Mouse (Mus musculus): ENCODE measurements around the gene Snx3. TPM values are rescaled to one million over a fixed set of nuclear protein-coding genes. Genes with fewer than 3 reads are reported as not detected.

Gene Snx3
- polyA plus RNA-seq, 1 experiment from 2014 or later = 240 TPM

DNA sequence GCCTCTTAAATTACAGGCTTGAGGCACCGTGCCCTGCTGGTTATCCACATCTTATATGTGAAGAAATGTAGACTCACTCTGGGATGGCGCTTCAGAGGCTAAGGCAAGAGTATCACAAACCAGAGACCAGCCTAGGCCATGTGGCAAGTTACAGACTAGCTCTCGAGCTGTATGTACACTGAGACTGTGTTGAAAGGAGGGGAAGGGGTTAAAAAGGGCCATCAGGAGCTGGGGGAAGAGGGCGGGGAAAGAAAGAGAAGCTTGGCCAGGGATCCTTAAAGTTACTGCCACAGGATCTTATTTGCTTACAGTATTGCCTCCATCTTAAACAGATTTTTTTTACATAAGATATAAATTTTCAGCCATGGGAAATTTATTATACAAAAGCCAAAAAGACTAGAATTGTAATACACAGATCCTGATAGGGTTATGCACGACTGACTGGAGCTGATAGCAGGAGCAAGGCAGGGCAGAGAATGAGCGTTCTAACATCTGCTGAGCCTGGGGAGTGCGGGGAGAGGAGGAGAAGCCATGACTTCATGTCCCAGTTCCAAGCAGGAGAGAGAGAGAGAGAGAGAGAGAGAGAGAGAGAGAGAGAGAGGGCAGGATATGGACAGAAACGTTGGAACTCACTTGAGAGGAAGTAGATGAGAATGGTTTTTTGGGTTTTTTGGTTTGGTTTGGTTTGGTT lies 13.1 kb upstream of the Snx3 start:
- 32% methylated on average over 8 of the region's 8 CpGs for WGBS
- Histone ChIP-seq H3K4me1 (peaks cover 7% of the 10 kb centered on the region), H3K27ac (peak overlapping the region; percentile 39; the same call in 1 of the 2 replicates), H3K36me3 (no peaks in the 10 kb centered on the region), H3K9me3 (replicated peaks) (no peaks in the 10 kb centered on the region), H3K4me3 (no peak overlapping the region), H3K27me3 (ENCODE audit: low read depth, poor library complexity, severe bottlenecking) (no peaks in the 10 kb centered on the region)
- DNase-seq (ENCODE audit: low spot score) = no peak

DNA sequence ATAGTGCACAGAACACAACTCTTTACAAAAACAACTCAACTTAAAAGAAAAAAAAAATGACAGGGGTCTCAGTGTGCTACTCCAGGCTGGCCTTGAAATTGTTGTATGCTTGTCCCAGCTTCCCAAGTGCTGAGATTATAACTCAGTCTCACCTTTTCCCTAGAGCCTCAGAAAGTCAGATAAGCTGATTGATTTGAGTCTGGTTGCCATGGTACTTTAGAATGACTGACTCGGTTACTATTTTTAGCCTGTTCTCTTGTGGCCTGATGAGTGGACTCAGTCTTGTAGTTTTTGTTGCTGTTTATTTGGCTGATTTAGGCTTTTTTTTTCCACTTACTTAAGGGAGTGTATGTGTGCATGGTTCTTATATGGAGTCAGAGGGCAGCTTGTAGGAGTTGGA lies 10.7 kb upstream of the Snx3 start:
- no peak overlapping the region for H3K27ac ChIP-seq
- no peaks in the 10 kb centered on the region for H3K27me3 ChIP-seq (ENCODE audit: low read depth, poor library complexity, severe bottlenecking)
- H3K9me3 ChIP-seq (replicated peaks) = no peaks in the 10 kb centered on the region
- no peaks in the 10 kb centered on the region for H3K36me3 ChIP-seq
- no peak overlapping the region for H3K4me3 ChIP-seq
- H3K4me1 ChIP-seq = peaks cover 7% of the 10 kb centered on the region
- WGBS = 79% methylated on average over 1 of the region's 1 CpGs
- DNase-seq (ENCODE audit: low spot score) = no peak

DNA sequence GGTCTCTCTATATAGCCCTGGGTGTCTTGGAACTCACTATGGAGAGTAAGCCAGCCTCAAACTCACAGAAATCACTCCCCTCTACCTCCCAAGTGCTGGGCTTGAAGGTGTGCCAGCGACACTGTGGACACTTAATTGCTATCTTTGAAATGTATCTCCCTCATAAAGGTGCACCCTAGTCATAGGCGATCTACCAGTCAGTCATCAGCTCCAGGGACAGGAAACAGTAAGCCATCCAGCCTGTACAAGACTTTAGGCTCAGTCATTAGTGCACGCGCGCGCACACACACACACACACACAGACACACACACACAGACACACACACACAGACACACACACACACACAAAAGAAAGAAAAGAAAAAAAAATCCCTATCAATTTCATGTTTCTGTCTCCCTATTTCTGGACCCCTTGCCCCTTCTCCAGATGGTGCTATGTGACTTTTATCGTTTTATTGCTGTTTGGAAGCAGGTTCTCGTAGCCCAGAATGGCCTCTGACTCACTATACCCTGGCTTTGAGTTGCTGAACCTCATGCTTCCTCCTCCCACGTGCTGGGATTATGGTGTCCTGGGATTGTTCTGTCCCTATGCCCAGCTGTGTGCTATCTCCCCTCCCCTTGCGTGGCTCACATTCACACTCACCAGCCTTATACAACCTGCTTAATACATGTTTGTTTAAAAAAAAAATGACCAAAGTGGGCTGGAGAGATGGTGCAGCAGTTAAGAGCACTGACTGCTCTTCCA lies 9.6 kb upstream of the Snx3 start:
- H3K36me3 ChIP-seq = no peaks in the 10 kb centered on the region
- peaks cover 7% of the 10 kb centered on the region for H3K4me1 ChIP-seq
- no peaks in the 10 kb centered on the region for H3K9me3 ChIP-seq (replicated peaks)
- no peaks in the 10 kb centered on the region for H3K27me3 ChIP-seq (ENCODE audit: low read depth, poor library complexity, severe bottlenecking)
- H3K4me3 ChIP-seq = no peak overlapping the region
- 83% methylated on average over 10 of the region's 10 CpGs for WGBS
- no peak overlapping the region for H3K27ac ChIP-seq
- no peak for DNase-seq (ENCODE audit: low spot score)

DNA sequence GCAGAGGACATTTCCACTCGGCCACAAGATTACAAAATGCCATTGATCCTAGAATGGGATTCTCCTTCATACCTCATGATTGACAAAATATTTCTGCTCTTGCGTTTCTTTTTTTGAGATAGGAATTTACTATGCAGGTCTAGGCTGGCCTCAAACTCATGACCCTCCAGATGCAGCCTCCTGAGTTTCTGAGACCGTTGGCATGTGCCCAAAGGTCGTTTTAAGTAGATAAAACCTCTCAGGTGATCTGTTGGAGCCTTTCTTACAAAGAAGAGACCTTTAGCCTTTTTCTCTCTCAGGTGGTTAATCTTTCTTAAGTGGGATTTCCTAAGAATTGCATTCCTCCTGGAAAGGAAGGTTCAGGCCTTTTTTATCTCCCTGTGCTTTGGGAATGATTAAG lies 8.8 kb upstream of the Snx3 start:
- Histone ChIP-seq H3K36me3 (no peaks in the 10 kb centered on the region), H3K9me3 (replicated peaks) (no peaks in the 10 kb centered on the region), H3K27me3 (ENCODE audit: low read depth, poor library complexity, severe bottlenecking) (no peaks in the 10 kb centered on the region), H3K4me3 (no peak overlapping the region), H3K4me1 (peaks cover 7% of the 10 kb centered on the region), H3K27ac (no peak overlapping the region)
- no peak for DNase-seq (ENCODE audit: low spot score)
- 65% methylated on average over 4 of the region's 4 CpGs for WGBS

DNA sequence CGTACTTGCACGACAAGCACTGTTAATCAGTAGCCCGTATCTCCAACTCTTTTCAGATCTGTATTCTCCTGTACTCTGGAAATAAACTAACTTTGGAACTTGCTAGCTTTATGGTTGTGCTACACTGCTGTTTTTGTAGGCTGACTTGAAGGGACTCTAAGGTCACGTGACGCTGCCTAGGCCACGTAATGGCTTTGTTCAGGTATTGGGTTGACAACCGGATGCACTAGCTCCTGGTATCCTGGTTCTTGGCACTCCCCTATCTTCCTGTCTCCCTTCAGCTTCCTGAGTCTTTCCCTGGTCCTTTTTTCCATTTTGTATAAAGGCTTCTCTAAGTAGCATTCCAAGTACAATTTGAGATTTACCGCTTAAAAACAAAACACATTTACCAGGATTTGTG lies 1.2 kb upstream of the Snx3 start:
- Histone ChIP-seq H3K27ac (peak overlapping the region; percentile 97; the same call in 1 of the 2 replicates), H3K27me3 (ENCODE audit: low read depth, poor library complexity, severe bottlenecking) (no peaks in the 10 kb centered on the region), H3K4me3 (no peak overlapping the region), H3K4me1 (peaks cover 12% of the 10 kb centered on the region), H3K36me3 (peaks cover 8% of the 10 kb centered on the region), H3K9me3 (replicated peaks) (no peaks in the 10 kb centered on the region)
- WGBS = 95% methylated on average over 8 of the region's 8 CpGs
- no peak for DNase-seq (ENCODE audit: low spot score)

DNA sequence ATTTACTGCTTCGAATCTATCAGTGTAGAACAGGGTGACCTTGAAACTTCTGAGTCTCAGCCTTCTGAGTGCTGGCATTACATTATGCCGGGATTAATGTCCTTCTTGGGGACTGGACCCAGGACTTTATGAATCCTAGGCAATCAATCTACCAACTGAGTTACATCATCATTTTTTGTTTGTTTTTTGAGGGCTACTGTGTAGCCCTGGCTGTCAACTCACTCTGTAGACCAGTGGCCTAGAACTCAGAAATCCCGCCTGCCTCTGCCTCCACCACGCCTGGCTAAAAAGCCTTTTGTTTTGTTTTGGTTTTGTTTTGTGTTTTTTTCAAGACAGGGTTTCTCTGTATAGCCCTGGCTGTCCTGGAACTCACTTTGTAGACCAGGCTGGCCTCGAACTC lies 669 bp upstream of the Snx3 start:
- Histone ChIP-seq H3K9me3 (replicated peaks) (no peaks in the 10 kb centered on the region), H3K36me3 (peaks cover 11% of the 10 kb centered on the region), H3K27me3 (ENCODE audit: low read depth, poor library complexity, severe bottlenecking) (no peaks in the 10 kb centered on the region), H3K27ac (peak overlapping the region; percentile 97), H3K4me3 (peak overlapping the region; percentile 97), H3K4me1 (peaks cover 12% of the 10 kb centered on the region)
- no peak for DNase-seq (ENCODE audit: low spot score)
- WGBS = 85% methylated on average over 5 of the region's 5 CpGs

DNA sequence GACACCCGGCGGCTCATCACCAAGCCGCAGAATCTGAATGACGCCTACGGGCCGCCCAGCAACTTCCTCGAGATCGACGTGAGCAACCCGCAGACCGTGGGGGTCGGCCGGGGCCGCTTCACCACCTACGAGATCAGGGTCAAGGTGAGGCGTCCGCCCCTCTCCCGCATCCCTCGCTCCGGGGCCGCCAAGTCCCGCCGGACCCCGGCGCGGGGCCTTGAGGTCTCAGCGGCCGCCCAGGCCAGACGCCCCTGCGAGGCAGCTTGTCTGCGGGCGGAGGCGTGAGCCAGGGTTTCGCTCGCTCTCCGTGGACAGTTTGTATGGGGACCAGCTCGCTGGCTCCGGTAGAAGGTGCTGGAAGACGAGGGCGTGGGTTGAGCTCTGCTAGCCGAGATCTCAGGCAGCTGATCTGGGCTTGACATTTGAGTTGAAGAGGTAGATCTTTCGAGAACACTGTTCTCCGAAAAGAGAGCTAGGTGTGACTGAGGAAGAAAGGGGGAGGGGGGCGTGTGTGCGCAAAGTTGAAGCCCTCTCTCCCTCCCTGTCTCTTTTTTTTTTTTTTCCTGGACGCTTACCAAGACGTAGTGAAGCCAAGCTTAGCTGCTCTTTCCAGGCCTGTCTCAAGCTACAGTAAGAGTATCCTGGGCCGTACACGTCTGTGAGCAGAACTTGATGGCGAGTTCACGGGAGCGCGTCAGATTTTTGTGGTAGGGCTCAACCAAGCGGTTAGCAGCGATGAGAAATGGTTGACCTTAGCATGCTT lies 700 bp downstream of the Snx3 start:
- Histone ChIP-seq H3K36me3 (peaks cover 15% of the 10 kb centered on the region), H3K9me3 (replicated peaks) (no peaks in the 10 kb centered on the region), H3K27ac (peak overlapping the region; percentile 97), H3K4me1 (peaks cover 12% of the 10 kb centered on the region), H3K4me3 (peak overlapping the region; percentile 97), H3K27me3 (ENCODE audit: low read depth, poor library complexity, severe bottlenecking) (no peaks in the 10 kb centered on the region)
- WGBS = under 1% methylated on average over 55 of the region's 55 CpGs
- peak; percentile 71 for DNase-seq (ENCODE audit: low spot score)

DNA sequence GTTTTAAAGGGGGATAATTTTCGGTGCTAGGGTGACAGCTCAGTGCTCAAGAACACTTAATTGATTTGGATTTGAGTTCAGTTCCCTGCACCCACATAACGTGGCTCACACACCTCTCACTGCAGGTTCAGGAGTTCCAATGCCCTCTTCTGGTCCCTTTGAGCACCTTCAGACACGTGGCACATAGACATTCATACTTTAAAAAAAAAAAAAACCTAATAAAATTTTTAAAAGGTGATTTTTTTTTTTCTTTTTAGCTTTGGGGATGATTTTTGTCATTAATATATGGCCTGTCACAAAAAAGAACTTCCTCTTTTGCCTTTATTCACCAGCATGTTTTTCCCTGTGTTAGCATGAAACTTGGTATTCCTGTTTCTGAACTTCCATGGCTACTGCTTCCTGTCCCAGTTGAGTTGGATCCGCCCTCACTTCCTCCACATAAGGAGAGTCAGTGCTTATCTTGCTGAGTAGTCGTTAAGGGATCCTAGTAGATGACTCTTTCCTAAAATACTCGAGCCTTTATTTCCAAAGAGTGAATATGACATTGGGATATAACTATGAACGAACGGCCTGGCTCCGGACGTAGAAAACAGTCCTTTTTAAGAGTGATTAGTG lies 2.4 kb downstream of the Snx3 start:
- 91% methylated on average over 10 of the region's 10 CpGs for WGBS
- Histone ChIP-seq H3K4me3 (no peak overlapping the region), H3K4me1 (peaks cover 12% of the 10 kb centered on the region), H3K36me3 (peaks cover 30% of the 10 kb centered on the region), H3K27me3 (ENCODE audit: low read depth, poor library complexity, severe bottlenecking) (no peaks in the 10 kb centered on the region), H3K27ac (no peak overlapping the region), H3K9me3 (replicated peaks) (no peaks in the 10 kb centered on the region)
- DNase-seq (ENCODE audit: low spot score) = no peak

DNA sequence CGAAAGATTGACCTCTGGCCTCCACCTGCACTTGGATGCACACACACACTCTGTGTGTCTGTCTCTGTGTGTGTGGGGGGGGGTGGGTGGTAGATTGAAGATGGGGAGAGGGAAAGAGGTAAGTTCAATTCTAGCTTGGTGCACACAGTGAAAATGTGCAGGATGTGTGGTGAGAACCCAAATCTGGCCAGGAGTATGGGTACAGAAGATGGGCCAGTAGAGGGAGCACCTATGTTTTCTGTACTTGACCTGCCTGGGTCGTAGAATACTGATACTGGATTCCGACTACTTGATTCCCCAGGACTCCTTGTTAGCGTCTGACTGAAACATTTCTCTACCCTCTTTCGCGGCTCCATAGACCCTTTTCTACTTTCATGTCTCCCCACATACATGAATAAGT lies 8.3 kb downstream of the Snx3 start:
- Histone ChIP-seq H3K4me3 (no peak overlapping the region), H3K4me1 (no peaks in the 10 kb centered on the region), H3K36me3 (peaks cover 47% of the 10 kb centered on the region), H3K27ac (no peak overlapping the region), H3K27me3 (ENCODE audit: low read depth, poor library complexity, severe bottlenecking) (no peaks in the 10 kb centered on the region), H3K9me3 (replicated peaks) (no peaks in the 10 kb centered on the region)
- no peak for DNase-seq (ENCODE audit: low spot score)
- WGBS = 89% methylated on average over 6 of the region's 6 CpGs

DNA sequence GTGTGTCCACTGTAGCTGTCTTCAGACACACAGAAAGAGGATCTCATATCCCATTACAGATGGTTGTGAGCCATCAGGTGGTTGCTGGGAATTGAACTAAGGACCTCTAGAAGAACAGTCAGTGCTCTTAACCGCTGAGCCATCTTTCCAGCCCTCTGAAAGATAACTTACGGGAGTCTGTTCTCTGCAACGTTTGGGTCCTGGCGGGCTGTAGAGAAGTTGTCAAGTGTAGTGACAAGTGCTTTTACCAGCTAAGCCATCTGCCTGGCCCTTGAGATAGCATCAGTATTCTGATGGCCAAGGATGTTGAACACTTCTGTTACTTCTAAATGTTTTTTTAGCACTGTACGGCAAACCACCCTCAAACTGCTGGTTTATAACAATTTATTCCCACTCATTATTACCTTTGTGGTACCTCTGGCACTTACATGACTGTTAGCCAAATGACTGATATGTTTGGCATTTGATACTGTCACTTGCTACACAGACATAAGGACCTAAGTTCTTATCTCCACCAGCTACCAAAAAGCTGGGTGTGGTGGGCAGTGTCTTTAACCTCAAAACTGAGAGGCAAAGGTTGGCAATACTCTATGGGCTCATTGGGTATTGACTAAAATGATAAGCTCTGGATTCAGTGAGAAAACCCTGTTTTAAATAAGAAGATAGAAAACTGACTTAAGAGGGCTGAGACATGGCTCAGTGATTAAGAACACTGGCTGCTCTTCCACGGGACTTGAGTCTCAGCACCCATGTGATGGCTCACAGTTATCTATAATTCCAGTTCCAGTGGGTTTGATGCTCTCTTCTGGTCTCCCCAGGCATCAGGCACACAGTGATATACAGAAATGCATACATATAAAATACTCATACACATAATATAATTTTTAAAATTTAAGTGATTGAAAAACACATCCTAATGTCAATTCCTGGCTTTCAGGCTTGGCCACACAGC lies 9.6 kb downstream of the Snx3 start:
- Histone ChIP-seq H3K4me3 (no peak overlapping the region), H3K9me3 (replicated peaks) (no peaks in the 10 kb centered on the region), H3K27ac (no peak overlapping the region), H3K27me3 (ENCODE audit: low read depth, poor library complexity, severe bottlenecking) (no peaks in the 10 kb centered on the region), H3K36me3 (peaks cover 44% of the 10 kb centered on the region), H3K4me1 (no peaks in the 10 kb centered on the region)
- DNase-seq (ENCODE audit: low spot score) = no peak
- WGBS = 91% methylated on average over 6 of the region's 6 CpGs

DNA sequence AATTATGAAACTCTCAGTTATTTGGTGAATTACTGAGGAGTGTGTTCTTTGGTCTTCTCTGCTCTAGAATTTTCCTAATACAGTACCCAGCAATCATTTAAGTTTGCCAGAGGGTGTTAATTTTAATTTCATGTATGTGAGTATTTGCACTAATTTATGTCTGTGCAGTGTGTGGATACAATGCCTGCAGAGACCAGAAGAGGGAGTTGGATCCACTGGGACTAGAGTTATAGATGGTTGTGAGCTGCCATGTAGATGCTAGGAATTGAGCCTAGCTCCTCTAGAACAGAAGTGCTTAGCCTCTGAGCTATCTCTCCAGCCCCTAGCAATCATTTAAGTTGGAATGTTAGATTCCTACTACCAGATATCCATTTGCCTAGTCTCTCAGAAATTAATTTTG lies 12.3 kb downstream of the Snx3 start:
- Histone ChIP-seq H3K27me3 (ENCODE audit: low read depth, poor library complexity, severe bottlenecking) (no peaks in the 10 kb centered on the region), H3K9me3 (replicated peaks) (no peaks in the 10 kb centered on the region), H3K27ac (no peak overlapping the region), H3K4me1 (no peaks in the 10 kb centered on the region), H3K36me3 (peaks cover 27% of the 10 kb centered on the region), H3K4me3 (no peak overlapping the region)
- no peak for DNase-seq (ENCODE audit: low spot score)

DNA sequence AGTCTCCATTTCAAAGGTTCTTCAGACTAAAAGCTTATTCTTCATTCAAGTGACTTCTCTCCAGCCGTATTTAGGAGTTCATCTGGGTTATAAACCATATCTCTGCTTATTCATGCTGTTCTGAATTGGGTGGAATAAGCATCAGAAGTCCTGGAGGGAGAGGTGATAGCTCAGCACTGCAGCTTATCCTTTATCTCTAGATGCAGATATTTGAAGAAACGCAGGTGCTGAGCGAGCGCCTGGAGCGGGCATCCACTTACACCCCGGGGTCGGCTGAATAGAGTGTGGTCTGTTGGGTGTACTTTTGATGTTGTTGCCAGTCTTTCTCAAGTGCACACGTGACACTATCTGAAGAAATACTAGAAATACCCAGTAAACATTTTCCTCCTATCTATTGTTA lies 16.5 kb downstream of the Snx3 start:
- WGBS = 91% methylated on average over 8 of the region's 8 CpGs
- no peak for DNase-seq (ENCODE audit: low spot score)

More for the DNA sequence above, 16.5 kb downstream of the Snx3 start:
- no peak overlapping the region for H3K4me3 ChIP-seq
- no peaks in the 10 kb centered on the region; the same call in 1 of the 2 replicates for H3K4me1 ChIP-seq
- H3K36me3 ChIP-seq = 0 out of 2 replicates have a peak, but pooled peaks cover 4% of the 10 kb centered on the region
- no peaks in the 10 kb centered on the region for H3K9me3 ChIP-seq (replicated peaks)
- H3K27ac ChIP-seq = no peak overlapping the region
- H3K27me3 ChIP-seq (ENCODE audit: low read depth, poor library complexity, severe bottlenecking) = no peaks in the 10 kb centered on the region
